Mouse (Mus musculus): ENCODE measurements around the gene Daam1. TPM values are rescaled to one million over a fixed set of nuclear protein-coding genes. Genes with fewer than 3 reads are reported as not detected.

Daam1 gene
- polyA plus RNA-seq, 1 experiment from 2014 or later: 26.5 TPM

- Histone ChIP-seq H3K36me3 (no peaks in the 10 kb centered on the region), H3K27me3 (no peaks in the 10 kb centered on the region), H3K4me2 (no peak overlapping the region), H3K27ac (replicated peaks) (no peak overlapping the region), H3K4me1 (replicated peaks) (no peaks in the 10 kb centered on the region), H3K4me3 (no peak overlapping the region), H3K9ac (no peak overlapping the region), H3K9me3 (no peaks in the 10 kb centered on the region)
- ATAC-seq (ENCODE audit: low FRiP score, low read depth): no peak
- WGBS: 59% methylated on average over 1 of the region's 1 CpGs
Measured at GRCm38 (mm10) chr12:72001811-72002210, 170.9 kb downstream of the Daam1 start.

GRCm38 (mm10) chr12:72005307-72005706, 174.4 kb downstream of the Daam1 start:
- Histone ChIP-seq H3K9ac (no peak overlapping the region), H3K36me3 (no peaks in the 10 kb centered on the region), H3K27me3 (no peaks in the 10 kb centered on the region), H3K9me3 (no peaks in the 10 kb centered on the region), H3K4me3 (no peak overlapping the region), H3K4me2 (no peak overlapping the region), H3K4me1 (replicated peaks) (no peaks in the 10 kb centered on the region), H3K27ac (replicated peaks) (no peak overlapping the region)
- 91% methylated on average over 3 of the region's 3 CpGs for WGBS
- ATAC-seq (ENCODE audit: low FRiP score, low read depth): no peak

- 85% methylated on average over 3 of the region's 3 CpGs for WGBS
- H3K27ac ChIP-seq (replicated peaks): no peak overlapping the region
- no peaks in the 10 kb centered on the region for H3K36me3 ChIP-seq
- H3K4me2 ChIP-seq: no peak overlapping the region
- H3K9me3 ChIP-seq: no peaks in the 10 kb centered on the region
- no peak overlapping the region for H3K9ac ChIP-seq
- no peaks in the 10 kb centered on the region for H3K4me1 ChIP-seq (replicated peaks)
- no peak for ATAC-seq (ENCODE audit: low FRiP score, low read depth)
- no peak overlapping the region for H3K4me3 ChIP-seq
- no peaks in the 10 kb centered on the region for H3K27me3 ChIP-seq
Measured at GRCm38 (mm10) chr12:72007656-72008055, 176.8 kb downstream of the Daam1 start.

GRCm38 (mm10) chr12:72009051-72009902, 178.4 kb downstream of the Daam1 start:
- H3K27me3 ChIP-seq: no peaks in the 10 kb centered on the region
- no peak overlapping the region for H3K4me2 ChIP-seq
- H3K36me3 ChIP-seq: no peaks in the 10 kb centered on the region
- H3K4me1 ChIP-seq (replicated peaks): no peaks in the 10 kb centered on the region
- H3K9ac ChIP-seq: no peak overlapping the region
- ATAC-seq (ENCODE audit: low FRiP score, low read depth): no peak
- H3K4me3 ChIP-seq: no peak overlapping the region
- H3K9me3 ChIP-seq: no peaks in the 10 kb centered on the region
- no peak overlapping the region for H3K27ac ChIP-seq (replicated peaks)
- WGBS: 90% methylated on average over 13 of the region's 13 CpGs

GRCm38 (mm10) chr12:72011404-72011803, 180.5 kb downstream of the Daam1 start:
- Histone ChIP-seq H3K4me1 (replicated peaks) (no peaks in the 10 kb centered on the region), H3K36me3 (no peaks in the 10 kb centered on the region), H3K9ac (no peak overlapping the region), H3K9me3 (no peaks in the 10 kb centered on the region), H3K4me2 (no peak overlapping the region), H3K27me3 (no peaks in the 10 kb centered on the region), H3K4me3 (no peak overlapping the region), H3K27ac (replicated peaks) (no peak overlapping the region)
- no peak for ATAC-seq (ENCODE audit: low FRiP score, low read depth)
- 95% methylated on average over 3 of the region's 3 CpGs for WGBS

GRCm38 (mm10) chr12:72012126-72012525, 181.2 kb downstream of the Daam1 start:
- ATAC-seq (ENCODE audit: low FRiP score, low read depth): no peak
- H3K4me1 ChIP-seq (replicated peaks): no peaks in the 10 kb centered on the region
- WGBS: 89% methylated on average over 6 of the region's 6 CpGs
- H3K27ac ChIP-seq (replicated peaks): no peak overlapping the region
- no peak overlapping the region for H3K4me2 ChIP-seq
- no peak overlapping the region for H3K4me3 ChIP-seq
- no peaks in the 10 kb centered on the region for H3K36me3 ChIP-seq
- no peaks in the 10 kb centered on the region for H3K27me3 ChIP-seq
- no peaks in the 10 kb centered on the region for H3K9me3 ChIP-seq
- no peak overlapping the region for H3K9ac ChIP-seq

- no peak overlapping the region for H3K4me2 ChIP-seq
- ATAC-seq (ENCODE audit: low FRiP score, low read depth): no peak
- H3K9me3 ChIP-seq: no peaks in the 10 kb centered on the region
- H3K4me3 ChIP-seq: no peak overlapping the region
- WGBS: 85% methylated on average over 13 of the region's 13 CpGs
- no peaks in the 10 kb centered on the region for H3K27me3 ChIP-seq
- H3K4me1 ChIP-seq (replicated peaks): no peaks in the 10 kb centered on the region
- H3K9ac ChIP-seq: no peak overlapping the region
- no peaks in the 10 kb centered on the region for H3K36me3 ChIP-seq
- H3K27ac ChIP-seq (replicated peaks): no peak overlapping the region
Measured at GRCm38 (mm10) chr12:72013711-72014354, 183.0 kb downstream of the Daam1 start.

- H3K27me3 ChIP-seq: no peaks in the 10 kb centered on the region
- 62% methylated on average over 10 of the region's 10 CpGs for WGBS
- ATAC-seq (ENCODE audit: low FRiP score, low read depth): no peak
- no peak overlapping the region for H3K4me2 ChIP-seq
- no peak overlapping the region for H3K27ac ChIP-seq (replicated peaks)
- no peaks in the 10 kb centered on the region for H3K4me1 ChIP-seq (replicated peaks)
- H3K36me3 ChIP-seq: no peaks in the 10 kb centered on the region
- H3K4me3 ChIP-seq: no peak overlapping the region
- no peaks in the 10 kb centered on the region for H3K9me3 ChIP-seq
- H3K9ac ChIP-seq: no peak overlapping the region
Measured at GRCm38 (mm10) chr12:72014355-72014776, 183.5 kb downstream of the Daam1 start.

GRCm38 (mm10) chr12:72015296-72015695, 184.4 kb downstream of the Daam1 start:
- H3K27ac ChIP-seq (replicated peaks): no peak overlapping the region
- no peaks in the 10 kb centered on the region for H3K9me3 ChIP-seq
- H3K4me1 ChIP-seq (replicated peaks): no peaks in the 10 kb centered on the region
- no peak overlapping the region for H3K9ac ChIP-seq
- WGBS: 79% methylated on average over 5 of the region's 5 CpGs
- no peak overlapping the region for H3K4me3 ChIP-seq
- no peak overlapping the region for H3K4me2 ChIP-seq
- no peaks in the 10 kb centered on the region for H3K36me3 ChIP-seq
- no peaks in the 10 kb centered on the region for H3K27me3 ChIP-seq
- ATAC-seq (ENCODE audit: low FRiP score, low read depth): no peak

- Histone ChIP-seq H3K4me3 (no peak overlapping the region), H3K9me3 (no peaks in the 10 kb centered on the region), H3K36me3 (no peaks in the 10 kb centered on the region), H3K4me1 (replicated peaks) (0 out of 2 replicates have a peak, but pooled peaks cover 3% of the 10 kb centered on the region), H3K27me3 (no peaks in the 10 kb centered on the region), H3K4me2 (no peak overlapping the region), H3K27ac (replicated peaks) (no peak overlapping the region), H3K9ac (no peak overlapping the region)
- WGBS: 85% methylated on average over 4 of the region's 4 CpGs
- ATAC-seq (ENCODE audit: low FRiP score, low read depth): no peak
Measured at GRCm38 (mm10) chr12:72020285-72020684, 189.4 kb downstream of the Daam1 start.

GRCm38 (mm10) chr12:72021543-72021942, 190.7 kb downstream of the Daam1 start:
- 76% methylated on average over 5 of the region's 5 CpGs for WGBS
- H3K4me1 ChIP-seq (replicated peaks): 0 out of 2 replicates have a peak, but pooled peaks cover 4% of the 10 kb centered on the region
- no peaks in the 10 kb centered on the region for H3K36me3 ChIP-seq
- H3K9me3 ChIP-seq: no peaks in the 10 kb centered on the region
- H3K27me3 ChIP-seq: no peaks in the 10 kb centered on the region
- H3K27ac ChIP-seq (replicated peaks): no peak overlapping the region
- no peak for ATAC-seq (ENCODE audit: low FRiP score, low read depth)
- H3K4me3 ChIP-seq: no peak overlapping the region
- no peak overlapping the region for H3K9ac ChIP-seq
- H3K4me2 ChIP-seq: no peak overlapping the region

GRCm38 (mm10) chr12:72022790-72023189, 191.9 kb downstream of the Daam1 start:
- H3K9ac ChIP-seq: no peak overlapping the region
- H3K27me3 ChIP-seq: no peaks in the 10 kb centered on the region
- no peak overlapping the region for H3K27ac ChIP-seq (replicated peaks)
- H3K36me3 ChIP-seq: no peaks in the 10 kb centered on the region
- no peak overlapping the region for H3K4me3 ChIP-seq
- H3K4me1 ChIP-seq (replicated peaks): 0 out of 2 replicates have a peak, but pooled peaks cover 4% of the 10 kb centered on the region
- ATAC-seq (ENCODE audit: low FRiP score, low read depth): no peak
- no peak overlapping the region for H3K4me2 ChIP-seq
- H3K9me3 ChIP-seq: no peaks in the 10 kb centered on the region
- 96% methylated on average over 3 of the region's 3 CpGs for WGBS

All from hindbrain, embryonic 15.5 days (tissue).